Mouse (Mus musculus): ENCODE data around the gene Nat9. TPM values are rescaled to one million over a fixed set of nuclear protein-coding genes. Genes with fewer than 3 reads are reported as not detected.

Gene Nat9
- total RNA-seq, 2 experiments from 2014 or later, result 20.7 to 25.1 TPM

- DNase-seq, result no peak
Measured at GRCm38 (mm10) chr11:115217439-115218410, 30.1 kb upstream of the Nat9 start.

GRCm38 (mm10) chr11:115215123-115215522, 27.5 kb upstream of the Nat9 start:
- DNase-seq, result no peak

GRCm38 (mm10) chr11:115212116-115212515, 24.5 kb upstream of the Nat9 start:
- DNase-seq, result no peak

GRCm38 (mm10) chr11:115209958-115210357, 22.3 kb upstream of the Nat9 start:
- DNase-seq, result no peak

- DNase-seq, result peak in 1 of 2 experiments; percentile 37
Measured at GRCm38 (mm10) chr11:115208776-115209732, 21.4 kb upstream of the Nat9 start.

- no peak for DNase-seq
Measured at GRCm38 (mm10) chr11:115208126-115208525, 20.5 kb upstream of the Nat9 start.

- DNase-seq, result no peak
Measured at GRCm38 (mm10) chr11:115202756-115203155, 15.1 kb upstream of the Nat9 start.

GRCm38 (mm10) chr11:115202316-115202715, 14.7 kb upstream of the Nat9 start:
- DNase-seq, result peak; percentile 73 to 87

- no peak for DNase-seq
Measured at GRCm38 (mm10) chr11:115200520-115200919, 12.9 kb upstream of the Nat9 start.

- DNase-seq, result no peak
Measured at GRCm38 (mm10) chr11:115198932-115199384, 11.3 kb upstream of the Nat9 start.

- no peak for DNase-seq
Measured at GRCm38 (mm10) chr11:115197558-115197957, 9.9 kb upstream of the Nat9 start.

GRCm38 (mm10) chr11:115195933-115196332, 8.3 kb upstream of the Nat9 start:
- no peak for DNase-seq

GRCm38 (mm10) chr11:115194693-115195092, 7.0 kb upstream of the Nat9 start:
- no peak for DNase-seq

- DNase-seq, result peak; percentile 79 to 82
Measured at GRCm38 (mm10) chr11:115192180-115192579, 4.5 kb upstream of the Nat9 start.

GRCm38 (mm10) chr11:115189304-115189703, 1.6 kb upstream of the Nat9 start:
- no peak for DNase-seq

- DNase-seq, result no peak
Measured at GRCm38 (mm10) chr11:115188539-115189231, 1.0 kb upstream of the Nat9 start.

- DNase-seq, result peak; percentile 99
Measured at GRCm38 (mm10) chr11:115187224-115187639, 427 bp downstream of the Nat9 start, which contains the start of gene Tmem104. Gene Tmem104, plus strand, starts transcription at chr11:115187487.

- DNase-seq, result no peak
Measured at GRCm38 (mm10) chr11:115184973-115185372, 2.7 kb downstream of the Nat9 start.

- DNase-seq, result peak; percentile 77 to 91
Measured at GRCm38 (mm10) chr11:115181913-115182638, 5.6 kb downstream of the Nat9 start.

GRCm38 (mm10) chr11:115179881-115180280, 7.8 kb downstream of the Nat9 start:
- no peak for DNase-seq

GRCm38 (mm10) chr11:115179191-115179590, 8.5 kb downstream of the Nat9 start:
- no peak for DNase-seq

Measured in heart, adult 18-20 months (tissue).